Mouse (Mus musculus): ENCODE measurements around the gene Osbp2. TPM values are rescaled to one million over a fixed set of nuclear protein-coding genes. Genes with fewer than 3 reads are reported as not detected.
"Not testable (repeated sequence)": the region's sequence is repeated elsewhere in the genome, so short reads cannot be mapped to it uniquely, and the experiment has no call there.

Osbp2 gene
- total RNA-seq (2014; fragmentation: Nextera tagmentation) (not detected in 2 replicates), total RNA-seq (2017) (0.12 and 0.22 TPM in 2 replicates), polyA plus RNA-seq (2012) (not detected in 2 replicates)

DNA sequence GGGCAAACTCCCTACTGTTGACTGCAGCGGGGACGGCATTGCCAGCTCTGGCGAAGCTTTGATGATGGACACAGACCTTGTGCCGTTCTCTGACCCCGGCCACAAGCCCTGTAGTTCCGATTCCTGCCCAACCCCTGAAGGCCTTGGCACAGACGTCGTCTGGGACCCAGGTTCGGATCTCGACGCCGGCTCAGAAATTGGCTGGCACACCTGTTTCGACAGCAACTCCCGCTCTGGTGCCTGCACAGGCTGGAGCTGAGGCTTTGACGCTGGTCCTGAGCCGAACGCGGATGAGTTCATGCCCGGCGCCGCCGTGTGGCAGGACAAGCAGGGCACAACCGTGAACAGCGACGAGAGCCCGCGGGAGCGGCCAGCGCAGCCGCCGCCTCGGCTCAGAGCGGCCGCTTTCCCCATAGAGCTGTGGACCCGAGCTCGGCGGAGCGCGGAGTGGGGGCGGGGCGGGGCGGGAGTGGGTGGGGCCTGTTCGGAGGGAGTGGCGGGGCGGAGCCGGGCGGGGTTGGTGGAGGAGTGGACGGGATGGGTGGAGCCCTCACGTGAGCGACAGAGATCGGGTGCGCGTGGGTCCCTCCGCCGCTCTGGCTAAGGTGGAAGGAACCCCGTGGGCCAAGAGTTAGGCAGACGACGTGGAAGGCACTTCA, at the start of gene Osbp2:
Osbp2 (minus strand) TSS at position 450 of the 659 bp plus-strand sequence.
- no peak for DNase-seq (ENCODE audit: low spot score)
- Histone ChIP-seq H3K9me3 (replicated peaks) (no peaks in the 10 kb centered on the region), H3K27me3 (ENCODE audit: insufficient read depth, low read length) (peaks cover 3% of the 10 kb centered on the region; the same call in 1 of the 2 replicates), H3K4me3 (ENCODE audit: low read depth, low read length) (no peak within 1 kb of the TSS), H3K36me3 (replicated peaks) (no peaks in the 10 kb centered on the region), H3K4me1 (ENCODE audit: insufficient read depth, low read depth, low read length) (no peaks in the 10 kb centered on the region)
- ATAC-seq (ENCODE audit: extremely low read depth, insufficient number of reproducible peaks, low FRiP score, poor library complexity, severe bottlenecking) = no peak
- TF ChIP-seq GATA2 (IDR thresholded peaks at IDR 0.05; ENCODE audit: borderline replicate concordance, low read depth, low read length) (no peak), GATA1 (IDR thresholded peaks at IDR 0.05; ENCODE audit: borderline replicate concordance, low read length) (no peak)

DNA sequence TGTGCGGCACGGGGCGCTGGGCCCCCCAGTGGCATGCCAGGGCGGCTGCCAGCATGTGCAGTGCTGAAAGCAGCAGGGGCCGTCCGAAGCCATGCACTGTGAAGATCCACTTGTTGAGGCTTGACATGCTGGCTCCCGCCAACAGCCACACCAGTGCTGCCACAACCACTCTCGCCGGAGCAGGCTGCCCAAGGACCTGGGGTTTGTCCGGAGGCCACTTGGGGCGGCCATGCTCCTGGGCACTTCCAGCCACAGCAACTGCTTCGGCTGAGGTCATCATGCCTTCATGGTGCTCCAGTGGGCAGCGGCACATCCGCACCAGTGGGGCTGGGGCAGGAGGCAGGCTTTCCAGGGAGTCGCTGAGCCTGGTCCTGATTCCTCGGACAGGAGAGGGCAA, 49.2 kb upstream of the Osbp2 start:
- ATAC-seq (ENCODE audit: extremely low read depth, insufficient number of reproducible peaks, low FRiP score, poor library complexity, severe bottlenecking) (no peak), DNase-seq (ENCODE audit: low spot score) (no peak)
- H3K4me1 ChIP-seq (ENCODE audit: insufficient read depth, low read depth, low read length) = peaks cover 3% of the 10 kb centered on the region; the same call in 1 of the 2 replicates
- no peaks in the 10 kb centered on the region for H3K36me3 ChIP-seq (replicated peaks)
- peaks cover 9% of the 10 kb centered on the region for H3K9me3 ChIP-seq (replicated peaks)
- H3K27me3 ChIP-seq (ENCODE audit: insufficient read depth, low read length) = peaks cover 23% of the 10 kb centered on the region; the same call in 1 of the 2 replicates
- TF ChIP-seq GATA2 (IDR thresholded peaks at IDR 0.05; ENCODE audit: borderline replicate concordance, low read depth, low read length) (no peak), POLR2AphosphoS5 (IDR thresholded peaks at IDR 0.05; ENCODE audit: insufficient replicate concordance, low read depth, low read length) (no peak), GATA1 (IDR thresholded peaks at IDR 0.05; ENCODE audit: borderline replicate concordance, low read length) (no peak), CTCF (IDR thresholded peaks at IDR 0.05; ENCODE audit: low read depth, low read length) (no peak), TAL1 (conservative IDR thresholded peaks at IDR 0.05; ENCODE audit: low read depth, low read length) (no peak)
- 0 out of 2 replicates have a peak overlapping the region, but pooled peaks have one; percentile 11 for H3K4me3 ChIP-seq (ENCODE audit: low read depth, low read length)

DNA sequence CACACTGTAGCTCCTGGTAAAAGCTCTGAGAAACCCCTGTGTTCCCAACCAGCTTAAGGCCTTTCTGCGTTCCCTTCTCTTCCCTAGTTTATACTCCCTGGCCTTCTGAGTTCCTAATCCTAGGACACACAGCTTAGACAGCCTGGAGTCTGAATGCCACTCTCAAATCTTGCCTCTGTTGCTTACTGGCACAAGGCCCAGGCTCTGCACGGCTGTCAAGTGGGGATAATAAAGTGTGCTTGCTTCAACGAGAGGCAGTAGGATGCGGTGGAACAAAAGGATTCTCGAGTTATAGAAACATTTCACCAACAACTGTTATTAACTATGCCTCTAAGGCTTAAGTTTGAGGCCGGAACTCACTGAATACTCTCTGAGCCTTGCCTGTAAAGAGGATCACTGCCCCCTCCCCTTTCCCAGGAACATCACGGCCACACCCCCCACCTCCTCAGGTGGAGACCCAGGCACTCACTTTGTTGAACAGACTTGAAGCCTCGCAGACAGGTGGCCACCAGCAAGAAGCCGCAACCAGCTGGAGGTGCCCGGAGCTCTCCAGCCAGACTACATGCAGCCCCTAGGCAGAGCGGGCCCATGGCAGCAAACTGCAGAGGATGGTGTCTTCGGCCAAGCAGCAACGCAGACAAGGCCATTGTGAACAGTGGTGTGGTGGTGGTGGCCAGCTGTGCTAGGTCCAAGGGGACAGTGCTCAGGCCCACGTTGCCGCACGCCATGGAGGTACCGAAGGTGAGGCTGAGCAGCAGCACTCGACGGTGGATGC, 48.6 kb upstream of the Osbp2 start:
- ATAC-seq (ENCODE audit: extremely low read depth, insufficient number of reproducible peaks, low FRiP score, poor library complexity, severe bottlenecking) = no peak
- DNase-seq (ENCODE audit: low spot score) = no peak
- Histone ChIP-seq H3K4me1 (ENCODE audit: insufficient read depth, low read depth, low read length) (peaks cover 3% of the 10 kb centered on the region; the same call in 1 of the 2 replicates), H3K9me3 (replicated peaks) (peaks cover 9% of the 10 kb centered on the region), H3K27me3 (ENCODE audit: insufficient read depth, low read length) (peaks cover 26% of the 10 kb centered on the region; the same call in 1 of the 2 replicates), H3K4me3 (ENCODE audit: low read depth, low read length) (0 out of 2 replicates have a peak overlapping the region, but pooled peaks have one; percentile 11), H3K36me3 (replicated peaks) (no peaks in the 10 kb centered on the region)
- TF ChIP-seq POLR2AphosphoS5 (IDR thresholded peaks at IDR 0.05; ENCODE audit: insufficient replicate concordance, low read depth, low read length) = no peak

DNA sequence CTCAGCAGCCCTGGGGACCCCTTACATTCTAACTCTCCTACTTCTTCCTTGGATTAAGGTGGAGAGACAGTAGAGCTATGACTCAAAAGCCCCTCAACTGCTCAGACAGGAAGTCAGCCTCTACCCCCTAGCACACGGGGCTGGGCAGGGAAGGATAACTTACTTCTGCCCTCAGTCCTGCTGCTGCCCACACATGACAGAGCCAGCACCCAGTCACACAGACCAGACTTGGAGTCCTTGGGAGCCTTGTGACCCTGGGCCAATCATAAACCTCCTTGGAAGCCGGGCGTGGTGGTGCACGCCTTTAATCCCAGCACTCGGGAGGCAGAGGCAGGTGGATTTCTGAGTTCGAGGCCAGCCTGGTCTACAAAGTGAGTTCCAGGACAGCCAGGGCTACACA, 47.7 kb upstream of the Osbp2 start:
- peaks cover 26% of the 10 kb centered on the region; the same call in 1 of the 2 replicates for H3K27me3 ChIP-seq (ENCODE audit: insufficient read depth, low read length)
- H3K36me3 ChIP-seq (replicated peaks); H3K9me3 ChIP-seq (replicated peaks); ATAC-seq (ENCODE audit: extremely low read depth, insufficient number of reproducible peaks, low FRiP score, poor library complexity, severe bottlenecking); H3K4me3 ChIP-seq (ENCODE audit: low read depth, low read length); H3K4me1 ChIP-seq (ENCODE audit: insufficient read depth, low read depth, low read length); DNase-seq (ENCODE audit: low spot score): not testable (repeated sequence)

DNA sequence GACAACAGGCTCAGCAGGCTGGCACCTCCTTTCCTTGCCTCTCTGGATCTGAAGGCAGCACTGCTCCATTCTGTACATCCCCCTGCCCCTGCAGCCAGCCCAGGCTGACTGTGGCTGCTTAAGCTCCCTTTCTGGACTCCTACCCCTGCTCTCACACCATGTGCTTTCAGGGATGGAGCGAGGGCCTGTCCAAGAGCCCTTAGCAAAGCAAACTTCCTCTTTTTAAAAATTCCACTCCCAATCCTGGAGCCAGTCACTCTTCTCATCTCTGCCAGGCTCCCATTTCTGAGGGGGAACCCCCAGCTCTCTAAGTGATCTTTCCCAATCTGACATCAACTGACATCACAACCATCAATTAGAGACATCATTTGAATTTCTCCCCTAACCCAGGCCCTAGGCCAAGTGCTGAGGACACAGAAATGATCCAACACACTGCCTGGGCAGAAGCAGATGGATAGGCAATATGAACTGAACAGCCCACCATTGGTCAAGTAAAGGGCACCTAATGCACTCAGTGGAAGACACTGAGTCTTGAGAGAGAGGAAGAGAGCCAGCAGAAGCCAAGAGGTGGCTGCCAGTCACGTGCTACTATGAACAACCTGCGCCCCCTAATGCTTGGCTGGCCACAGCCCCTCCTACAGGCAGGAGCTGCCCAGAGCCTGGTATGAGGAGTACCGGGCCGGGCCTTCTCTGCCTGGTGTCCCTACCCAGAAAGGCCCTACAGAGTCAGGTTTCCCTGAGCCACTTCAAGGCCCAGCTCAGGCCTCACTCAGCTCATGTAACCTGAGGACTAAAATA, 47.0 kb upstream of the Osbp2 start:
- Histone ChIP-seq H3K27me3 (ENCODE audit: insufficient read depth, low read length) (peaks cover 26% of the 10 kb centered on the region; the same call in 1 of the 2 replicates), H3K9me3 (replicated peaks) (peaks cover 9% of the 10 kb centered on the region), H3K4me3 (ENCODE audit: low read depth, low read length) (no peak overlapping the region), H3K4me1 (ENCODE audit: insufficient read depth, low read depth, low read length) (peaks cover 3% of the 10 kb centered on the region; the same call in 1 of the 2 replicates), H3K36me3 (replicated peaks) (no peaks in the 10 kb centered on the region)
- no peak for TF ChIP-seq GATA1 (IDR thresholded peaks at IDR 0.05; ENCODE audit: borderline replicate concordance, low read length)
- no peak for TF ChIP-seq TAL1 (conservative IDR thresholded peaks at IDR 0.05; ENCODE audit: low read depth, low read length)
- no peak for TF ChIP-seq GATA2 (IDR thresholded peaks at IDR 0.05; ENCODE audit: borderline replicate concordance, low read depth, low read length)
- no peak for TF ChIP-seq CTCF (IDR thresholded peaks at IDR 0.05; ENCODE audit: low read depth, low read length)
- no peak for TF ChIP-seq POLR2AphosphoS5 (IDR thresholded peaks at IDR 0.05; ENCODE audit: insufficient replicate concordance, low read depth, low read length)
- no peak for DNase-seq (ENCODE audit: low spot score)
- no peak for ATAC-seq (ENCODE audit: extremely low read depth, insufficient number of reproducible peaks, low FRiP score, poor library complexity, severe bottlenecking)

DNA sequence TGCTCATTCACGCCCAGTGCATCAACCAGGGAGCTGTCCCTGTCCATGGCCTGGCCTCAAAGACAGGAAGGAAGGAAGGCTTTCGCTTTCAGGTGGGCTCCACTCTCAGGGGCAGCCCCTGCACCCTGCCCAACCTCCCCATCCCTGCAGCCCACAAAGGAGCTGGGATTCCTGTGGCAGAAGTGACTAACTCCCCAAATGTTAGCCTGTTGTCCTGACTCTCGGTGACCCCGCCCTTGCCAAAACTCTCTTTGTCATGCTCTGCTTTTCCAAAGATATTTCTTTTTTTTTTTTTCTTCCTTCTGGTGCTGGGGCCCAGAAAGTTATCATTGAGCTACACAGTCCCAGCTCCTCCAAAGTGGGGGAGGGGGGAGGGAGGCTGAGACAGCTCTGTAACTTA, 45.5 kb upstream of the Osbp2 start:
- Histone ChIP-seq H3K9me3 (replicated peaks) (peaks cover 8% of the 10 kb centered on the region), H3K4me1 (ENCODE audit: insufficient read depth, low read depth, low read length) (peaks cover under 1% of the 10 kb centered on the region; the same call in 1 of the 2 replicates), H3K4me3 (ENCODE audit: low read depth, low read length) (no peak overlapping the region), H3K36me3 (replicated peaks) (no peaks in the 10 kb centered on the region), H3K27me3 (ENCODE audit: insufficient read depth, low read length) (peaks cover 22% of the 10 kb centered on the region; the same call in 1 of the 2 replicates)
- no peak for DNase-seq (ENCODE audit: low spot score)
- TF ChIP-seq CTCF (IDR thresholded peaks at IDR 0.05; ENCODE audit: low read depth, low read length) (no peak), GATA1 (IDR thresholded peaks at IDR 0.05; ENCODE audit: borderline replicate concordance, low read length) (no peak), TAL1 (conservative IDR thresholded peaks at IDR 0.05; ENCODE audit: low read depth, low read length) (no peak), GATA2 (IDR thresholded peaks at IDR 0.05; ENCODE audit: borderline replicate concordance, low read depth, low read length) (no peak), POLR2AphosphoS5 (IDR thresholded peaks at IDR 0.05; ENCODE audit: insufficient replicate concordance, low read depth, low read length) (no peak)
- ATAC-seq (ENCODE audit: extremely low read depth, insufficient number of reproducible peaks, low FRiP score, poor library complexity, severe bottlenecking) = no peak
